Mouse (Mus musculus) forebrain, embryonic 16.5 days (tissue): Measurements from ENCODE around the gene Slc34a3. TPM values are rescaled to one million over a fixed set of nuclear protein-coding genes. Genes with fewer than 3 reads are reported as not detected.
A peak's percentile ranks its signal among the peaks of the same experiment; 100 is the strongest.

Source experiments
- ATAC-seq: fragments of 200-750 bp; cut with Nextera tagmentation; 2 replicates; pipeline ENCODE4 v1.8.0; 2017; ENCODE audit warnings: mild to moderate bottlenecking, moderate library complexity
- H3K27ac ChIP-seq: fragments of 300-500 bp; sonication (generic); 2 replicates; pipeline ENCODE4 v1.5.1; 2014; ENCODE audit warnings: low read length, control low read depth
- H3K27me3 ChIP-seq: fragments of 300-500 bp; sonication (generic); replicated peaks from 2 replicates; pipeline ENCODE4 v1.6.1; 2014; ENCODE audit warnings: low read length; ENCODE audit not compliant: control insufficient read depth, insufficient read depth
- H3K36me3 ChIP-seq: fragments of 300-500 bp; sonication (generic); 2 replicates; pipeline ENCODE4 v1.6.1; 2014; ENCODE audit not compliant: control insufficient read depth, insufficient read depth
- H3K4me1 ChIP-seq: fragments of 300-500 bp; sonication (generic); replicated peaks from 2 replicates; pipeline ENCODE4 v1.6.1; 2014; ENCODE audit warnings: low read length; ENCODE audit not compliant: control insufficient read depth, insufficient read depth
- H3K4me2 ChIP-seq: fragments of 300-500 bp; sonication (generic); 2 replicates; pipeline ENCODE4 v1.6.1; 2014; ENCODE audit warnings: mild to moderate bottlenecking, low read length, control low read depth
- H3K4me3 ChIP-seq: fragments of 300-500 bp; sonication (generic); replicated peaks from 2 replicates; pipeline ENCODE4 v1.5.1; 2014; ENCODE audit warnings: mild to moderate bottlenecking, low read length, control low read depth
- H3K9ac ChIP-seq: fragments of 300-500 bp; sonication (generic); replicated peaks from 2 replicates; pipeline ENCODE4 v1.6.1; 2014; ENCODE audit warnings: low read depth, low read length, control low read depth
- H3K9me3 ChIP-seq: fragments of 300-500 bp; sonication (generic); 2 replicates; pipeline ENCODE4 v1.6.1; 2016; ENCODE audit warnings: low read length; ENCODE audit not compliant: control insufficient read depth
- WGBS: fragments of 180-500 bp; shearing (Covaris S2); extraction: QIAGEN DNeasy Blood & Tissue Kit; methylation state at CpG from one replicate; pipeline ENCODE4 v1.1.7; 2014; 5-methylcytosine and 5-hydroxymethylcytosine counted together
- polyA plus RNA-seq: library from polyadenylated mRNA; unstranded; fragments of >200 nt; fragmentation: Nextera tagmentation; extraction: Ambion mirVana; gene quantifications from 2 replicates; pipeline ENCODE4 v1.2.1, GENCODE M21; 2015

Gene Slc34a3
- polyA plus RNA-seq, 1 experiment from 2014 or later: not detected

DNA sequence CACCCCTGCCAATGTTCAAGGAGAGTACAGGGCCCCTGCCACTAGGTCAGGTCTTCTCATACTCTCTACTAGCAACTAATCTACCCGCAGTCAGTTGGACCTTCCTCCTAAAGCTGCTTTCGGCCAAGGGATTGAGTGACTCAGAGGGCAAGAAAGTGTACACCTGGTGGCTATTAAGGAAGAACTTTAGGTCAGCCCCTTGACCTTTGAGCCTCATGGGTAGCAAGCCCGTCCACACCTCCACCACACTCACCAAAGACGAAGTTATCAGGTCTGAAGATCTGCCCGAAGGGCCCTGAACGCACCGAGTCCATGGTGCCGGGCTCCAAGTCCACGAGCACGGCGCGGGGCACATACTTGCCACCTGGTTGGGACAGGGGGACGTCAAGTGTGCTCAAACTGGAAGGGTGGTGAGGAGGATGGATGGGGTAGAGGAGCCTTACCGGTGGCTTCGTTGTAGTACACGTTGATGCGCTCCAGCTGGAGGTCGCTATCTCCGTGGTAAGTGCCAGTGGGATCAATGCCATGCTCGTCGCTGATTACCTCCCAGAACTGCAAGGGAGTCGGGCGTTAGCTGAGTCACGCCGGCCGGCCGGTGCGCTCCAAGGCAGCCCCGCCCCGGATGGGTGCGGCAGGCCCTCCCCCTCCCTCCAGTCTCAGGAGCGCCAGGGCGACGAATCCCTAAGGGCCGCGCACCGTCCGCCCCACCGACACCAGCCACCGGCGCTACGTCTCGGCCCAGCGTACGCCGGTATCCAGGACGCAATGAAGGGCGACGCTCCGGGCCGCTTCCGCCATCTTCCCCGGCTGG, 10.3 kb downstream of the Slc34a3 start:
- Histone ChIP-seq H3K27ac (peak overlapping the region; percentile 90), H3K9me3 (no peaks in the 10 kb centered on the region), H3K9ac (peak overlapping the region; percentile 81), H3K4me1 (peaks cover 16% of the 10 kb centered on the region), H3K36me3 (no peaks in the 10 kb centered on the region), H3K4me2 (peak overlapping the region; percentile 64), H3K4me3 (peak overlapping the region; percentile 93), H3K27me3 (no peaks in the 10 kb centered on the region)
- peak; percentile 17 for ATAC-seq
- 3% methylated on average over 47 of the region's 53 CpGs for WGBS

DNA sequence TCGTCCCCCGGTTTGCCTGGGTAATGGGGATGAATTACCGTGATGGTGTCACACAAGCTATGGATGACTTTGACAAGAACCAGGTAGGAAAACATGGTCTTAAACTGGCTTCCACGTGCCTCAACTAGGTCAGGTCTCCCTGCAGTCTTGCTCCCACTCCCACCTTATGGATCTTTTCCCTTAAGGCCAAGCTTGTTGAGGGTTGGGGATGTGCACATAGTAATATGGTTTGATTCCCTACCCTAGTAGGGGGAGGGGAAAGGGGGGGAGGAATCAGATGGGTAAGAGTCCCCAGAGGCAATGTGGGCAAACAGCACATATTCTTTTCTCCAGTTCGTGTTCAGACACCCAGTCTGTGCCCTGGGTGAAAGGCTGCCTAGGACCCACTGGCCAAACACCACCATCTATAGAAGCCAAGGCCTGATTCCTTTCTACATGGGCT, 12.8 kb downstream of the Slc34a3 start:
- WGBS: 74% methylated on average over 5 of the region's 5 CpGs
- no peak overlapping the region for H3K4me2 ChIP-seq
- no peak for ATAC-seq

DNA sequence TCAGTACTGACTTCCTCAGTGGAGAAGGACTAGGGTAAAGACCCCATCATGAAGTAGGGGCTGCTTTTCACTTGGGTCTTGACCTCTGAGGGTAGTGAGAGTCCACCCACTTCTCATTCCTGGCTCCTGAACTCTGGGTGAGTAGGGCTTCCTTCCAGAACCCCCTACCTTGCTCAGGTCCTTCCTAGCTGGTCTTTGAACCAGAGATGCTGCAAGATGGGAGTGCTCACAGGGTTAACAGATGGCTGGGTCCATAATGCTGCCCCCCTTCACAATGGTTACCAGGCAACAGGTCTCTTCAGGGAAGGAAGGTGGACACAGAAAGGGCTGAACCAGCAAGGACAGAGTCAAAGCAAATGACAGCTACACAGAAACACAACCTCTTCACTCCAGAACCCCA, 15.7 kb downstream of the Slc34a3 start, which contains the start of gene Fam166a:
TSS of gene Fam166a (plus strand) at position 301 of the 400 bp plus-strand sequence.
- Histone ChIP-seq H3K27me3 (0 out of 2 replicates have a peak, but pooled peaks cover 4% of the 10 kb centered on the region), H3K27ac (no peak within 1 kb of the TSS), H3K36me3 (no peaks in the 10 kb centered on the region), H3K4me3 (no peak within 1 kb of the TSS), H3K9me3 (no peaks in the 10 kb centered on the region), H3K4me2 (no peak within 1 kb of the TSS), H3K9ac (no peak within 1 kb of the TSS), H3K4me1 (peaks cover 4% of the 10 kb centered on the region)
- ATAC-seq: no peak

More for the DNA sequence above, 12.8 kb downstream of the Slc34a3 start:
- Histone ChIP-seq H3K36me3 (no peaks in the 10 kb centered on the region), H3K27ac (no peak overlapping the region), H3K4me1 (peaks cover 14% of the 10 kb centered on the region), H3K27me3 (no peaks in the 10 kb centered on the region), H3K4me3 (no peak overlapping the region), H3K9ac (no peak overlapping the region), H3K9me3 (no peaks in the 10 kb centered on the region)

DNA sequence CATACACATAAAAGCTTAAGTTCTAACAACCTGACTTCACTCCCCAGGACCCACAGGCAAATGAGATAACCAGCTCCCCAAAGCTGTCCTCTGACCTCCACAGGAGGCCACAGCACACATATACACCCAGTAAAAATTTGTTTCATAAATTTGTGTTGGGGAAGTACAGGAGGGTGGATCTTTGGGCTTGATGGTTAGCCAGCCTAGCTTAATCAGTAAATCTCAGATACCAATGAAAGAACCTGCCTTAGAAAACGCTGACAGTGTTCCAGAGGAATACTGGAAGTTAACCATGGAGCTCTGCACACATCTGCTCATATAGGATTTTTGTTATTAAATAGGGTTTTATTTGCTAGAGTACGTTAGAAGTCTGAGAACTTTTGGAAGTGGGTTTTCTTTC, 16.5 kb downstream of the Slc34a3 start:
- Histone ChIP-seq H3K27ac (no peak overlapping the region), H3K4me2 (no peak overlapping the region), H3K9me3 (no peaks in the 10 kb centered on the region), H3K4me3 (no peak overlapping the region), H3K9ac (no peak overlapping the region), H3K4me1 (no peaks in the 10 kb centered on the region), H3K27me3 (0 out of 2 replicates have a peak, but pooled peaks cover 4% of the 10 kb centered on the region), H3K36me3 (no peaks in the 10 kb centered on the region)
- no peak for ATAC-seq
- WGBS: 70% methylated on average over 2 of the region's 2 CpGs

DNA sequence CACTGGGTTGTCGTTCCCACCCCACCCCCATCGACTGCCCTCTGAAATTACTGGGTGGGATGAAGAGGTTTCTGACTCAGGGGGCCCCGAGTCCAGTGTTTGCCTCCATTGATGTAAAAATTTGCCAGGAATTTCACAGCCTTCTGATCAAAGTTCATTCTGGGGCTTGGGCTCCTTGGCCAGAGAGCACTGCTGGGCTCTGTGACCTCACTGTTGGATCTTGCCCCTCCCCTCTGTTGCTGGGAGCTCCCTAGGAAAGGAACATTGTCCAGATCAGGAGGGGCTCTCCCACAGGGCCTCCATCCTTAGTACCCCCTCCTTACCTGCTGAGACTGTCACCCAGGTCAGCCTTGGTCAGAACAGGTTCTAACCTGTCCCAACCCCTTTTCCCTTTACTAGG, 19.7 kb downstream of the Slc34a3 start, which contains the start of gene Stpg3:
TSS of gene Stpg3 (minus strand) at position 194 of the 400 bp plus-strand sequence.
- 70% methylated on average over 3 of the region's 3 CpGs for WGBS
- H3K9ac ChIP-seq: no peak within 1 kb of the TSS

DNA sequence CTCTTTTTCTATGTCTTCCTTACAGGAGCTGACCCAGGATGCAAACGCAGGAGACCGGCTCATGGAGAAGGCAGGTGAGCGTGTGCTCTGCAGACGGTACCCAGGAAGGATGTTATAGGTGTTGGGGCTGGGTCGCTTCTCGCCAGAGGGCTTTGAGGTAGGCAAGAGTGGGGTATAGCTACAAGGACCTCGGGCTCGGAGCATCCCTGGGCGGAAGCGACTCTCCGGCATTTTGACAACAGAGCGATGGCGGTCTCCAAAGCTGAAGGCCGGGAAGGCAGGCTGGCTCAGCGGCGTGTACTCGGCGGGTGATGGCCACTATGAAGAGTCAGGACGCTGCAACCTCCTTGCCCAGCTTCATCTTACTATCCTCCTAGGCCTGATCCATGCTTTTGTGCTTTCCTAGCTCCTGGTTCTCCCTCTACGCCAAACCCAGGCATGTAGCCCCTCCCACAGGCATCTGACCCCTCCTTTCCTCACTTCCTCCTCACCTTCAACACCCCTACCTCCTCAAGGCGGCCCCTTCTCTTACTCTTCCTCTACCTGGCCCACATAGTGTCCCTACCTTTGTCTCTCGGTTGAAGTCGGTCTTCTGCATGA, 20.8 kb downstream of the Slc34a3 start:
- H3K9me3 ChIP-seq: no peaks in the 10 kb centered on the region
- ATAC-seq: no peak
- 0 out of 2 replicates have a peak, but pooled peaks cover 4% of the 10 kb centered on the region for H3K27me3 ChIP-seq
- no peak overlapping the region for H3K9ac ChIP-seq
- H3K4me2 ChIP-seq: no peak overlapping the region
- no peak overlapping the region for H3K27ac ChIP-seq
- H3K36me3 ChIP-seq: no peaks in the 10 kb centered on the region
- 65% methylated on average over 23 of the region's 23 CpGs for WGBS
- peaks cover 15% of the 10 kb centered on the region for H3K4me1 ChIP-seq
- no peak overlapping the region for H3K4me3 ChIP-seq

More for the DNA sequence above, 19.7 kb downstream of the Slc34a3 start, which contains the start of gene Stpg3:
- Histone ChIP-seq H3K4me3 (no peak within 1 kb of the TSS), H3K9me3 (no peaks in the 10 kb centered on the region), H3K4me1 (peaks cover 11% of the 10 kb centered on the region), H3K36me3 (no peaks in the 10 kb centered on the region), H3K27me3 (0 out of 2 replicates have a peak, but pooled peaks cover 4% of the 10 kb centered on the region), H3K27ac (no peak within 1 kb of the TSS), H3K4me2 (no peak within 1 kb of the TSS)
- ATAC-seq: no peak

DNA sequence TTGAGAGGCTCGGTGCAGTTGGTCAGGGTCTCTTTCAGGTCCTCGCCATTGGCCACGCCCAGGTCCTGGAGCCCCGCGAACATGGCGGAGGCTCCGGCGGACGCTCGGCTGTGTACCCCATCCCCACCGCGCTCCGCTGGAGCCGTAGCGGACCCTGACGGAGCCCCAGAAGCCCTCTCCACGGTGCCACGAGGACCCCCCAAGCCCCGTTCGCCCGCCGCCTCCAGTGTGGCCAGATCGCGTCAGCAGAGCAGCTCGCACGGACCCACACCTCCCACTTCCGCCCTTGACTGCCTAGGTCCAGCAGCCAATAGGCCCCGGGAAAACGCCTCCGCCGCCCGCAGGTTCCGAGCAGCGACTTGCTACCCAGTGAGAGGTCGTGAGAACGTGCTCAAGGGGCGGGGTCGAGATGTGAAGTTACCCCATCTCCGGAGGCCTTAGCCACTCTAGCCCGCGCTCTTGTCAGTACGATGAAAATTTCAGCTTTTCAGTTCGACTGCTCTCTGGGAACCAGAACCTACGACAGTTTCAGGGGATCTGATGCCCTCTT, 23.0 kb downstream of the Slc34a3 start, which contains the start of gene Nelfb:
TSS of gene Nelfb (minus strand) at position 369 of the 550 bp plus-strand sequence.
- ATAC-seq: peak; percentile 93
- H3K9ac ChIP-seq: peak within 1 kb of the TSS; percentile 95
- H3K27me3 ChIP-seq: 0 out of 2 replicates have a peak, but pooled peaks cover 4% of the 10 kb centered on the region
- H3K27ac ChIP-seq: peak within 1 kb of the TSS; percentile 82
- H3K4me1 ChIP-seq: peaks cover 15% of the 10 kb centered on the region
- WGBS: under 1% methylated on average over 44 of the region's 44 CpGs
- no peaks in the 10 kb centered on the region for H3K9me3 ChIP-seq
- H3K4me3 ChIP-seq: peak within 1 kb of the TSS; percentile 88
- peak within 1 kb of the TSS; percentile 76 for H3K4me2 ChIP-seq
- H3K36me3 ChIP-seq: no peaks in the 10 kb centered on the region

DNA sequence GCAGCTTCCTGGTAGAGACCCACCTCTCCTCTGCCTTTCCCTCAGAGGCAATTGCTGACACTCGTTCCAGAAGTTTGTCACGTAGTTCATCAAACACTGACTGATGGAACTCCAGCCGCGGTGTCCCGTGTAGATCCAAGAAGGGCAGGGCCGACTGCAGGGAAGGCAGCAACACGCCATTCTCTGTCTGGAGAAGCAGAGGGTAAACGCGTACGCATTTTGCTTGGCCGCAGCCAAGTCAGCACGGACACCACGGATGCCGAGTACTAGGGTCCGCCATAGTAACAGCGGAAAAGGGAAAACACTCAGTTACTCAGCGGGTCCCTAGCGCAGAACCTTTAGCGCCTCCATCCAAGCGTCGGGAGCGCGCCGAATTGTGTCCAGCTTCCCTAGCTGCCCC, 23.5 kb downstream of the Slc34a3 start:
- 0 out of 2 replicates have a peak, but pooled peaks cover under 1% of the 10 kb centered on the region for H3K27me3 ChIP-seq
- H3K4me3 ChIP-seq: peak overlapping the region; percentile 88
- peak overlapping the region; percentile 95 for H3K9ac ChIP-seq
- under 1% methylated on average over 24 of the region's 24 CpGs for WGBS
- peak overlapping the region; percentile 82 for H3K27ac ChIP-seq
- H3K4me2 ChIP-seq: peak overlapping the region; percentile 76
- ATAC-seq: peak; percentile 41
- H3K36me3 ChIP-seq: peaks cover 2% of the 10 kb centered on the region; the same call in 1 of the 2 replicates
- peaks cover 15% of the 10 kb centered on the region for H3K4me1 ChIP-seq
- H3K9me3 ChIP-seq: no peaks in the 10 kb centered on the region

DNA sequence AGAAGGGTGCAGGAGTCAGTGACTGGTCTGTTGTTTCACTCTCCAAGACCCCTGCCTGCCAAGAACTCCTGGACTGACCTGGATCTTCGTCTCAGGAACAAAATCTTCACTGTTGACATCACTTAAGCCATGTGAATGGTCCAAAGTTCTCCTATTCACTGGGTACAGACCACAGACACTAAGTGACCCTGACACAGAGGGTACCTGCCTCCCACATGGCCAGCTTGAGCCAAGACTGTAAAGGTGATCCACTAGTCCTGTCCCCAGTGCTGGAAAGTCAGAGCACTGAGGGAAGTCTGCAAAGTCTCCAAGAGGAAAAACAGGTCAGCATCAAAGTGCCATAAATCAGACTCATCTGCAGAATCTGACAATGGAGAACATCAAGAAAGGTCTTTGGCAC, 26.6 kb downstream of the Slc34a3 start:
- H3K4me1 ChIP-seq: peaks cover 15% of the 10 kb centered on the region
- WGBS: 73% methylated on average over 1 of the region's 1 CpGs
- no peaks in the 10 kb centered on the region for H3K9me3 ChIP-seq
- H3K36me3 ChIP-seq: peaks cover 5% of the 10 kb centered on the region; the same call in 1 of the 2 replicates
- H3K9ac ChIP-seq: no peak overlapping the region
- H3K4me3 ChIP-seq: no peak overlapping the region
- H3K27me3 ChIP-seq: no peaks in the 10 kb centered on the region
- no peak overlapping the region for H3K4me2 ChIP-seq
- no peak for ATAC-seq
- no peak overlapping the region for H3K27ac ChIP-seq
